Mouse (Mus musculus) limb, embryonic 15.5 days (tissue): ENCODE data around the gene Gga2. TPM values are rescaled to one million over a fixed set of nuclear protein-coding genes. Genes with fewer than 3 reads are reported as not detected.
A peak's percentile ranks its signal among the peaks of the same experiment; 100 is the strongest.

ENCODE experiments used
- ATAC-seq: fragments of 200-750 bp; cut with Nextera tagmentation; 2 replicates; pipeline ENCODE4 v1.8.0; 2017; ENCODE audit warnings: low read depth, moderate TSS enrichment; ENCODE audit not compliant: insufficient number of reproducible peaks, low FRiP score, low TSS enrichment
- H3K27ac ChIP-seq: fragments of 300-500 bp; sonication (generic); 2 replicates; pipeline ENCODE4 v1.5.1; 2015; ENCODE audit warnings: moderate library complexity, mild to moderate bottlenecking, inconsistent platforms
- H3K27me3 ChIP-seq: fragments of 300-500 bp; sonication (generic); 2 replicates; pipeline ENCODE4 v1.6.1; 2015; ENCODE audit warnings: inconsistent platforms
- H3K36me3 ChIP-seq: fragments of 300-500 bp; sonication (generic); 2 replicates; pipeline ENCODE4 v1.6.1; 2015; ENCODE audit warnings: inconsistent platforms
- H3K4me1 ChIP-seq: fragments of 300-500 bp; sonication (generic); 2 replicates; pipeline ENCODE4 v1.6.1; 2015; ENCODE audit warnings: inconsistent platforms
- H3K4me2 ChIP-seq: fragments of 300-500 bp; sonication (generic); 2 replicates; pipeline ENCODE4 v1.6.1; 2015; ENCODE audit warnings: mild to moderate bottlenecking, inconsistent platforms
- H3K4me3 ChIP-seq: fragments of 300-500 bp; sonication (generic); 2 replicates; pipeline ENCODE4 v1.5.1; 2015; ENCODE audit warnings: mild to moderate bottlenecking, inconsistent platforms
- H3K9ac ChIP-seq: fragments of 300-500 bp; sonication (generic); 2 replicates; pipeline ENCODE4 v1.6.1; 2015; ENCODE audit warnings: inconsistent platforms
- H3K9me3 ChIP-seq: fragments of 300-500 bp; sonication (generic); 2 replicates; pipeline ENCODE4 v1.6.1; 2016; ENCODE audit warnings: inconsistent platforms
- WGBS: fragments of 180-500 bp; shearing (Covaris S2); methylation state at CpG from one replicate; pipeline ENCODE4 v1.1.7; 2015; 5-methylcytosine and 5-hydroxymethylcytosine counted together
- polyA plus RNA-seq: library from polyadenylated mRNA; unstranded; fragments of >200 nt; fragmentation: Nextera tagmentation; extraction: Ambion mirVana; gene quantifications from 2 replicates; pipeline ENCODE4 v1.2.1, GENCODE M21; 2015

Gga2 gene
- polyA plus RNA-seq, 1 experiment from 2014 or later, result 96.5 TPM

DNA sequence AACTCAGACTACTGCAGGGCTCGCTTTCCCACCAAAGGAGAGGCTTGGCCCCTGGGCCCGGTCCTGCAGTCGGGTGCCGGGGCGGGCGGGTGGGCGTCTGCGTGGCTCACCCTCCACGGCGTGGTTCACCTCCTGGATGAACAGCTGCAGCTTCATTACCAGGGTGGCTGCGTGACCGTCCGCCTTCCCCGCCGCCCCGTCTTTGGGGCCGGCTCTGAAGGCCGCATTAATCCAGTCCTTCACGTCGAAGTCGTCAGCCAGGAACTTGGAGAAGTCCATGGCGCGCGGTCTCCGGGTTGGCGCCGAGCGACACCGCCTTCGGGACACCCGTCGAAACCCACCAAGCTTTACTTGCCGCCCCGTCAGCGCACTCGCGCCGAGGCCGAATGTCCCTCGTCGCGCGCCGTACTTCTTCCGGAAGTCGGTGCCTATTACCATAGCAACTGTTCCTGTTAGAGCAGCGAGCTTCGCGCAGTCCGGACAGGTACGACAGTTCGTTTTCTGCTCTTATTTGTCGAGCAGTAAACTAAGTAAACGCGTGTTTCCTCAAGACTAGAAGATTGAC, 39.6 kb downstream of the Gga2 start, which contains the start of gene Cog7:
Cog7 (minus strand) TSS at position 405 of the 565 bp plus-strand sequence.
- under 1% methylated on average over 55 of the region's 55 CpGs for WGBS
- Histone ChIP-seq H3K27ac (no peak within 1 kb of the TSS), H3K9ac (peak within 1 kb of the TSS; percentile 72), H3K36me3 (peaks cover 9% of the 10 kb centered on the region; the same call in 1 of the 2 replicates), H3K27me3 (no peaks in the 10 kb centered on the region), H3K4me1 (peaks cover 12% of the 10 kb centered on the region), H3K9me3 (no peaks in the 10 kb centered on the region), H3K4me3 (peak within 1 kb of the TSS; percentile 80), H3K4me2 (peak within 1 kb of the TSS; percentile 61)
- ATAC-seq, result peak; percentile 72; the same call in 1 of the 2 replicates

DNA sequence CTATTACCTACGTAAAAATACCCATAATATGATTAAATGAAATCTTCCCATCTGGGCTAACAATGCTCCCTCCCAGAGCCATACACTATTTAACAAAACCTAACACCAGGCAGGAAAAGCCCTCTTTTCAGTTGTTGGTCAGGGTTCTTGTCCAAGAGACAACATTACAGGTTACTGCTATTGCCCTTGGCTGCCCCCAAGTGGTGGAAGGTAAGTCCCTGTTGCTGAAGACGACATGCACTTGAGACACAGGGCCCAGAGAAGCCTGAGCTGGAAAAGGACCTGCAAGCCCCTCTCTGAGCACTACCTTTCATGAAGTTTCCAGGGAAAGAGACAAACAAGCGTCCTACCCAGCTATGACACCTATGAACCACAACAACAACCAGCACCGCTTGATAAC, 46.0 kb downstream of the Gga2 start:
- Histone ChIP-seq H3K27ac (no peak overlapping the region), H3K9ac (no peak overlapping the region), H3K27me3 (no peaks in the 10 kb centered on the region), H3K9me3 (no peaks in the 10 kb centered on the region), H3K4me2 (no peak overlapping the region), H3K4me1 (peaks cover 4% of the 10 kb centered on the region; the same call in 1 of the 2 replicates), H3K4me3 (no peak overlapping the region), H3K36me3 (peaks cover 56% of the 10 kb centered on the region)
- no peak for ATAC-seq
- WGBS, result 54% methylated on average over 4 of the region's 4 CpGs

DNA sequence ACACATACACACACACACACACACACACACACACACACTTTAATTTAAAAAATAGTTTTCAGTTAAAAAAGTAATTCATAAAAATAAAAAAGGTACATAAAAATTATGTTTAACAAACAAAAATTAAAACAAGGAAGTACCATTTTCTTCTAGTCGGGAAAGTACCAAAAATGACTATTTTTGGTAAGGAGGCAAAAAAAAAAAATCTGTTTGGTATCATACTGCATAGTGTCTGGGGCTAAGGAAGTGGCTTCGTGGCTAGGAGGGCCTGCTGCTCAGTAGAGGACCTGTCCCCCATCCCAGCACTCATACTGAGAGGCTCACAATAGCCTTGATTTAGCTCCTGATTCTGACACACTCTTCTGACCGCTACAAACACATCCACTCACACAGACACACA, 49.3 kb downstream of the Gga2 start:
- ATAC-seq, result no peak
- H3K27me3 ChIP-seq, result no peaks in the 10 kb centered on the region
- H3K27ac ChIP-seq, result no peak overlapping the region
- peaks cover 56% of the 10 kb centered on the region for H3K36me3 ChIP-seq
- no peak overlapping the region for H3K4me2 ChIP-seq
- H3K9ac ChIP-seq, result no peak overlapping the region
- 83% methylated on average over 3 of the region's 3 CpGs for WGBS
- no peak overlapping the region for H3K4me3 ChIP-seq
- H3K4me1 ChIP-seq, result no peaks in the 10 kb centered on the region
- H3K9me3 ChIP-seq, result no peaks in the 10 kb centered on the region

DNA sequence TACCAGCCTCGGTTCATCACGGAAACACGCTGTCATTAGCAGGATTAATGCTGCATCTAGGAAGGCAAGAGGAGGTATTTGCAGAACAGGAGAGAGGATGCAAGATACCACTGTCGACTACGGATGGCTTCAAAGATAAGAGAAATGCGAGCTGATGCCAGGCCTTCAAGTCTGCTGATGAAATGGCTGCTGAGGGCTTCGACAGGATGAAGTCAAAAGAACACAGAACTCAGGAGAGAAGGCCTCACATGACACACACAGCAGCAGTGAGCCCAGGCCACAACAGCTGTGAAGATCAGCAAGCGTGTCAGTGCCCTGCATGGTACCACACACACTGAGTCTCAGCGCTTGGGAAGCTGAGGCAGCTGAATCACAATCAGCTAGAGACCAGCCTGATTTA, 50.8 kb downstream of the Gga2 start:
- Histone ChIP-seq H3K27me3 (no peaks in the 10 kb centered on the region), H3K36me3 (peaks cover 50% of the 10 kb centered on the region), H3K9ac (no peak overlapping the region), H3K4me3 (no peak overlapping the region), H3K27ac (no peak overlapping the region), H3K4me2 (no peak overlapping the region), H3K9me3 (no peaks in the 10 kb centered on the region), H3K4me1 (no peaks in the 10 kb centered on the region)
- ATAC-seq, result no peak
- 87% methylated on average over 9 of the region's 9 CpGs for WGBS

DNA sequence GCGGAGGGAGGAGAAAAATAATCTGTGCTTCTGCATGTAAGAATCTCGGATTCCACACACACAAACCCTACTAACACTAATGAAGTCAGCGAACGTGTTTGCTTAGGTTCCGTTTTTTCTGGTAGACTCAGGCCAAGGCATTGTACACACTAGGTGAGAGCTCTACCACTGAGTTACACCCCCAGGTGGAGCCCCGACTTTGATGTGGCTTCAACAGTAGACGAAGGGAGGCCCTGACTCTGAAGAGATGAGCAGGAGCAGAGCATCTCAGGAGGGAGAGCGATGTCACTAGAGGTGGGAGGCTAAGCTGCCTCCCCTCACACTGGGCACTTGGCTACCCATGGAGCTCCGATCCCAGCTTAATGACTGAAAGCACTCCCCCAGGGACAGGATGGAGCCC, 52.2 kb downstream of the Gga2 start:
- ATAC-seq, result no peak
- Histone ChIP-seq H3K27ac (no peak overlapping the region), H3K9ac (no peak overlapping the region), H3K4me3 (no peak overlapping the region), H3K9me3 (no peaks in the 10 kb centered on the region), H3K36me3 (peaks cover 50% of the 10 kb centered on the region), H3K27me3 (no peaks in the 10 kb centered on the region), H3K4me2 (no peak overlapping the region), H3K4me1 (no peaks in the 10 kb centered on the region)
- WGBS, result 83% methylated on average over 9 of the region's 9 CpGs

DNA sequence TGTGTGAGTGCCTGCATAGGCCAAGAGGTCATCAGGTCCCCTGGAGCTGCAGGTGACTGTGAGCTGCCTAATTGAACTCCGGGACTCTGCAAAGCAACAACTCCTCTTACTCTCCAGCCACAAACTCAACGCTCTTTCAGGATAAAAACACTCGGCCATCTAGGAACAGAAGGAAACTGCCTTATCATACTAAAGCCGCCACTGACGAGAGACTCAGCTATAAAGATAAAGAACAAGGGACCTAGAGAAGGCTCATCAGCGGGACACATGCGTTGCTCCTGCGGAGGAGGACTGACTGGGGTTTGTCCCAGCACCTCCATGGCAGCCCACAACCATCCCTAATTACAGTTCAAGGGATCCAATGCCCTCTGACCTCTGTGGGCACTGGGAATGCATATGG, 52.8 kb downstream of the Gga2 start:
- no peak for ATAC-seq

DNA sequence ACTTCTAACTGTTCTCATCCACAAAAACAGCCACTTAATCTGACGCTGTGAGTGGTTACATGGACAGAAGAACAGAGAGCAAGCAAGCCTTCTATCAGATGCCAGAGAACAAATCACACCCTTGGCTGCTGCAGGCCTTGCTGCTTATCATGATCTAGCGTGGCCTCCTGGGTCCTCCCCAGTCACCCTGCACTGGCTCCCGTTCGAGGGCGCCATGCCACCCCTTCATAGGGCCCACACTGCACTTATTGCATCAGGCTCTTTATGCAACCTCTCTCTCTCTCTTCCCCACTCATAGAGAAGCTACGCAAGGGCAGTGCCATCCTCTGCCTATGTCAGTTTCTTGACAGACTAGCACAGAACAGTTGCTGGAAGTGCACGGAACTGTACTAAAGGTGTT, 54.9 kb downstream of the Gga2 start:
- no peak for ATAC-seq
- peaks cover 55% of the 10 kb centered on the region for H3K36me3 ChIP-seq
- H3K27ac ChIP-seq, result no peak overlapping the region
- no peak overlapping the region for H3K9ac ChIP-seq
- 82% methylated on average over 7 of the region's 7 CpGs for WGBS
- H3K4me1 ChIP-seq, result no peaks in the 10 kb centered on the region
- H3K27me3 ChIP-seq, result no peaks in the 10 kb centered on the region
- H3K4me3 ChIP-seq, result no peak overlapping the region
- H3K4me2 ChIP-seq, result no peak overlapping the region
- H3K9me3 ChIP-seq, result no peaks in the 10 kb centered on the region

More for the DNA sequence above, 52.8 kb downstream of the Gga2 start:
- Histone ChIP-seq H3K4me2 (no peak overlapping the region), H3K9me3 (no peaks in the 10 kb centered on the region), H3K27ac (no peak overlapping the region), H3K27me3 (no peaks in the 10 kb centered on the region), H3K4me3 (no peak overlapping the region), H3K4me1 (no peaks in the 10 kb centered on the region), H3K9ac (no peak overlapping the region), H3K36me3 (peaks cover 50% of the 10 kb centered on the region)
- WGBS, result 77% methylated on average over 8 of the region's 8 CpGs

DNA sequence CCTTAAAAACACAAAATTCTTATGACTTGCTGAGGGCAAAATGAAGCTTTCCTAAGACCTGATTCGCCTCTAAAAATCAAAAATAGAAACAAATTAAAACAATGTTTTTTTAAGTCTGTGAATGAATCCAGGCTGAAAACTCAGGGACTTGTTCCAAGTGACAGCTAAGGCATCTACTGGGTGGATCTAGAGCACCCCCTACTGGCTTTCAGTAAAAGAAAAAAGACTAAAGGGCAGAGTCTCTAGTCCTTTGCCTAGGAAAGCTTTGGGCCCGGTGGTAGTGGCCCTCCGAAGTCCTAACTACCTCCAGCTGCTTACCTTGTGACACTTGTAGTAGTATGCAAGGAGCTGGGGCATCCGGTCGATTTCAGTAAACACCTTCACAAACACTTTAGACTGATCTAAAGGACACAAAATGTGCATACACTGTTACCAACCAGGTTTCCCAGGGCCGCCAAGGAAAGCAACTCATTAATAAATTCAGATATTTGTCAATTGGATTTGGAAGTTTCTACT, 57.1 kb downstream of the Gga2 start:
- H3K4me2 ChIP-seq, result no peak overlapping the region
- H3K27ac ChIP-seq, result no peak overlapping the region
- H3K27me3 ChIP-seq, result no peaks in the 10 kb centered on the region
- no peak for ATAC-seq
- no peak overlapping the region for H3K4me3 ChIP-seq
- H3K36me3 ChIP-seq, result peaks cover 53% of the 10 kb centered on the region
- WGBS, result 61% methylated on average over 6 of the region's 6 CpGs
- H3K9ac ChIP-seq, result no peak overlapping the region
- no peaks in the 10 kb centered on the region for H3K9me3 ChIP-seq
- H3K4me1 ChIP-seq, result no peaks in the 10 kb centered on the region

DNA sequence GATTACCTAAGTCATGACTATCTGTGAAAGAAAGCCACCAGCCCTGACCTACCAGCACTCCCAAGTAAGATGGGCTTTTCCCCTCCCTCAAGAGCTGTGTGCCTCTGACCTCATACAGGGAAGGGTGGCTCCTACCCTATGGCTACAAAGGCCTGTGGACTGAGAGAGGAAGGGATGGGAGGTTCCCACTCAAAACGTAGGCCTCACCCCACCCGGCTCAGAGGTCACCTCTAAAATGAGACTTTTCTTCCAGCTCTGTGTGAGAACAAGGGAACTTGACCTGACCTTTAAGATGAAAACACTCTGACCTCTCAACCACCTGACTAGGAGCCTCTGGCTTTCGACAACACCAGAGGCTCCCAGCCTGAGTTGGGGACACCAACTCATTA, 58.5 kb downstream of the Gga2 start:
- H3K36me3 ChIP-seq, result peaks cover 48% of the 10 kb centered on the region
- 72% methylated on average over 3 of the region's 3 CpGs for WGBS

DNA sequence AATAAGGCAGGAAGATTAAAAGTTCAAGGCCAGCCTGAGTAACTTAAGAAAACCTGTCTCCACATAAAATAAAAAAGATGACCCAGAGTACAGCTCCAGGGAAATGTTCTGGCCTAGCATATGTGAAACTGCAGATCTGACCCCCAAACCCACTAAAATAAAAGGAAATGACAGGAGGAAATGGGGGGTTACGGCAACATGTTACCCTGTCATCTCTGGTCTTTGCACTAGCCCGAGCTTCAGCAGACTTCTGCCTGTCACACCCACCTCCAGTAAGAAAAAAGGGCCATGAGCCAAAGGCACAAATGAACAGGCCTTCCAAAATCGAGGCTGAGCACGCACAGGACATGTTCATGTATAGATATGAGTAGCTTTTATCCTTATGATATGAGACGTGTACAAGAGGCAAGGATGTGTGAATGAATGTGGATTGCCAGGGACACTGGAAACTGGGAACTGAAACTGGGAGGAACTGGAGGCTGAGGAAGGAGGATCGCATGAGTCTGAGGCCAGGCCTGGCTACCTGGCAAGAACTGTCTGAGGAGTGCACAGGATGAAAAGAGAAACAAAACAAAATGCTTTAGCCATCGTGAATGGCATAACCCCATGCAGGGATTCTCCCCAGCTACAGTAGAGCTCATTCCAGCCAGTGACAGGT, 59.0 kb downstream of the Gga2 start:
- WGBS, result 84% methylated on average over 7 of the region's 7 CpGs
- Histone ChIP-seq H3K9ac (no peak overlapping the region), H3K9me3 (no peaks in the 10 kb centered on the region), H3K4me3 (no peak overlapping the region), H3K4me2 (no peak overlapping the region), H3K27ac (no peak overlapping the region), H3K4me1 (no peaks in the 10 kb centered on the region), H3K27me3 (no peaks in the 10 kb centered on the region), H3K36me3 (peaks cover 48% of the 10 kb centered on the region)
- no peak for ATAC-seq

More for the DNA sequence above, 58.5 kb downstream of the Gga2 start:
- H3K9me3 ChIP-seq, result no peaks in the 10 kb centered on the region
- H3K4me2 ChIP-seq, result no peak overlapping the region
- ATAC-seq, result no peak
- no peaks in the 10 kb centered on the region for H3K27me3 ChIP-seq
- no peak overlapping the region for H3K27ac ChIP-seq
- no peaks in the 10 kb centered on the region for H3K4me1 ChIP-seq
- H3K9ac ChIP-seq, result no peak overlapping the region
- H3K4me3 ChIP-seq, result no peak overlapping the region

DNA sequence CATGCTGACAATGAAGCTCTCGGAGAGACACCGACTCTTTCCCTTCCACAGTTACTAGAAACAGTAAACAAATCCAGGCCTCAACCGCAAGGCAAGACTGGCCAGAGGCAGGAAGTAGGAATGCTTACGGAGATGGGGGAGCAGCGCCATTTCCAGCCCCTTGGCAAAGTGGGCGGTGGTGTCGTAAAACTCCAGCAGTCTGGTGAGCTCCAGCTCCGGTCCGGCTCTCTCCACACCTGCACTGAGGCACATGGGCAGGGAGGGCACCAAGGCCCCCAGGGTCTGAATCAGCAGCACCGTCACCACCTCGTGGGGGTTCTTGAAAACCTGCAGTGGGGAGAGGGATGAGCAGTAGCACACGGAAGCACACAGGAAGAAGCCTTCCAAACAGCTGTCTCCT, 65.2 kb downstream of the Gga2 start:
- Histone ChIP-seq H3K4me1 (peaks cover 12% of the 10 kb centered on the region), H3K27ac (no peak overlapping the region), H3K27me3 (no peaks in the 10 kb centered on the region), H3K9me3 (no peaks in the 10 kb centered on the region), H3K4me3 (no peak overlapping the region), H3K36me3 (peaks cover 34% of the 10 kb centered on the region), H3K4me2 (no peak overlapping the region), H3K9ac (no peak overlapping the region)
- 18% methylated on average over 12 of the region's 12 CpGs for WGBS
- peak; percentile 67; the same call in 1 of the 2 replicates for ATAC-seq

DNA sequence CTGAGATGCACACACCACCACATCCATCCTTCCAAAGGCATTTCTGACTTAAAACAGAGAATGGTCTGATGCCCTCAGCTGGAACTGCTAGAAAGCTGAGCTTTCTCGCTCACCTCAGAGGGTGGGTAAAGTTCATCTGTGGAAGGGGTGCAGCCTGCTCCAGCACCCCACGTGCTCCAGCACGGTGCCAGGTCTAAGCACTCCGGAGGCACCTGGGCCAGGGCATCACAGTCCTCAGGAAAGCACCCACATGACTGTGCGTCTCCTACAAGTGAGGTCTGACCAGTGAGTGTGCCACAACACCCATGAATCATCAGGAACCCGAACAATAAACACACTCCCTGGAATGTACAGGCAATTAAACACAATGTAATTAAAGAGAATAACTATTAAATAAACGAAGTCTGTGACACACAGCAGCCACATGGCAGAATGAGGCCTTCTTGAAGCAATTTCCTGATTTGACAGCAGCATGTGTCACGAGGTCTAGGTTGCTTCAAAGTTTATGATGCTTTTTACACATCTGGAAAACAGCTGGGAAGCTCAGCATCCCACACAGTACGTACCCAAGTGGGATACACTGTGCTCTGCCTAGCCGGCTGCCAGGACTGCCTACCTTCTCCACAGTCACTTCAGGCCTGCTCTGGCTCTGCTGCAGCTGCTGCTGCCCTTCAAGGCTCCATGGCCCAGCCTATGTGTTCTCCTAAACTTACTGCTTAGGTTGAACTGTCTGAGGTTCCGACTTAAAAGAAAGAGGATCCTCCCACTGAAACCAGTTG, 65.9 kb downstream of the Gga2 start:
- Histone ChIP-seq H3K4me1 (peaks cover 12% of the 10 kb centered on the region), H3K36me3 (peaks cover 36% of the 10 kb centered on the region), H3K9me3 (no peaks in the 10 kb centered on the region), H3K4me3 (no peak overlapping the region), H3K9ac (no peak overlapping the region), H3K27ac (no peak overlapping the region), H3K4me2 (no peak overlapping the region), H3K27me3 (no peaks in the 10 kb centered on the region)
- 0 out of 2 replicates have a peak, but pooled peaks have one; percentile 36 for ATAC-seq
- WGBS, result 44% methylated on average over 11 of the region's 11 CpGs
